Mouse (Mus musculus) embryo, embryonic 10.5 days (tissue): ENCODE data around the gene Tex264.
"Not testable (repeated sequence)": the region's sequence is repeated elsewhere in the genome, so short reads cannot be mapped to it uniquely, and the experiment has no call there.

Source experiments
- DNase-seq: peaks from one replicate; pipeline ENCODE4 v3.0.0-alpha.2; 2015; ENCODE audit warnings: low spot score

Gene Tex264

DNA sequence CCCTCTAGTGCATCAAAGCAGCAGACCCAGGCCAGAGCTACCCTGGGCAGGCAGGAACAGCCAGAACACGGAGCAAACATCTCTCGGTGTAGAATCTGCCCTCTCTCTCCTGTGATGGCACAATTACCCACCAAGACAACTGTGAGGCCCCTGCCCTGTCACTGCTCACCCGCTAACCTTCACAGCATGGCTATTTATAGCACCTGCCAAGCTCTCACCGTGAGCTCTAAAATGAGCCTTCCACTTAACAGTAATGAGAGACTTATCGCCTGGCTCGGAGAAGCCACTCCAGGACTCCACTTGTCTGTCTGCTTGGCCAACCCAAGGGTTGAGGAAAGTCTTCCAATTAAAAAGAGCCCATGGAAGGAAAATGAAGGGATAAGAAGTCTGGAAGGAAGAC is 22.5 kb downstream of the Tex264 start:
- no peak for DNase-seq

DNA sequence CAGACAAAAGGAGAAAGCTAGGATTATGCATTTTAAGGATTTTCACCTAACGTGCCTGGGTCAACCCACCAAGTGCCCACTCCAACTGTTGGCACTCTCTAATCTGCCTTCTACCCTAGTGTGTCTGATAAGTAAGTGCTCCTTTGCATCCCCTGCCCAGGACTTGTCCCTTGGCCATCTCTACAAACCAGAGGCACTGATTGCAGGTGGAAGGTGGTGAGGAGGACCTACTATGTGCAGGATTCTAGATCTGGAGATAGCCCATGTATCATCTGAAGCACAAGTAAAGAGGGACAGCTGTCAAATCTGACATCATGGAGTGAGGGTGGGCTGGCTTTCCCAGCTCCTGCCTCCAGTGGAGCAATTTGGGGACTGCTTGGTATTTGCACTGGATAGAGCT is 25.8 kb downstream of the Tex264 start:
- DNase-seq = no peak

DNA sequence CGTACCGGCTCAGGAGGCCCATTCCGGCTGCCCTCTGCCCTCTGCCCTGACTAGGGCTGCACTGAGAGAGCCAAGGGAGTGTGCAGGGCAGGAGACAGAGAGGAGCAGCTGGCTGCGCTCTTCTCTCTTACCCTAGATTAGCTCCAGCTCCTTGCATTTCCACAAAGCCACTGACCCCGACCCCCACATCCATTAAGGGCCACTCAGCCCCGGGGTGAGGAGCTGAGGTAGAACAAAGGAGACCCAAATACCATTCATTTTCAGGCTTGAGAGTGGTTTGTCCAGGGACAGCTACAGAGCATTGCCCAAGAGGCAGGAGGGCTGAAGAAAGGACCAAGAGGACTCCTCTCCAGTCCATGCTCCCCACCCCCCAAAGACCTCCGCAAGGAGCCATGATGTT is 26.3 kb downstream of the Tex264 start:
- DNase-seq = peak; percentile 60

DNA sequence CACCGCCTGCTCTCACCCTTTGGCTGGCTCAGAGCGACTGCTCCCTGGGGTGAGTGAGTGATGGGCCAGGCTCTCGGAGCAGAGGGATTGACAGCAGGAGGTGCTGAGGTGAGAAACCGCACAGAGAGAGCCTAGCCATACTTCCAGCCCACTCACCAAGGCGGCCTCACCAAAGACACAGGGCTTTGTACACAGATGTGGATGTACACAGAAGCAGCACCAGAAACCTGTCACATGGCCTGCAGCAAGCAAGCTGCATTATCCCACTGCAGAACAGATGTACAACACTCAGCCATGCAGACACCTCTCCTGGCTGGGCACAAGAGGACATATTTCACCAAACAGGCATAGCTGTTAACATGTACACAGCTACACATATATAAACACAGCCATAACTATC is 28.1 kb downstream of the Tex264 start:
- DNase-seq = no peak

DNA sequence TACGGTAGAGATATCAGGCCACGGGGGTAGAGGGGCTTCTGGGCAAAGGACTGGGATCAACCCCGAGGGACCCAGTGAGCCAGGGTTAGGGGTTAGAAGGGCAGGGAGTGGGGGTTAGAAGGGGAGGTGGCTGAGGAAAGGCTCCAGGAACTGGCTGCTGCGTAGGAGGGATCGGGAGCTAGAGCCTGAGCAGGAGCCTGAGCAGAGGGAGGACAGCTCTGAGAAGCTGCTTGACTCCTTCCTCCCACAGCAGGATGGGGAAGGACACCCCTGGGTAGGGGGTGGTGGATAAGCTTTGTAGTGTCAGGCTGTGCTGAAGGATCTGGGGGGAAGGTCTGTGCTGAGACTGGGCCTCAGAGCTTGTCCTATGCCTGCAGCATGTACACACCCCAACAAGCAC is 28.9 kb downstream of the Tex264 start:
- no peak for DNase-seq

DNA sequence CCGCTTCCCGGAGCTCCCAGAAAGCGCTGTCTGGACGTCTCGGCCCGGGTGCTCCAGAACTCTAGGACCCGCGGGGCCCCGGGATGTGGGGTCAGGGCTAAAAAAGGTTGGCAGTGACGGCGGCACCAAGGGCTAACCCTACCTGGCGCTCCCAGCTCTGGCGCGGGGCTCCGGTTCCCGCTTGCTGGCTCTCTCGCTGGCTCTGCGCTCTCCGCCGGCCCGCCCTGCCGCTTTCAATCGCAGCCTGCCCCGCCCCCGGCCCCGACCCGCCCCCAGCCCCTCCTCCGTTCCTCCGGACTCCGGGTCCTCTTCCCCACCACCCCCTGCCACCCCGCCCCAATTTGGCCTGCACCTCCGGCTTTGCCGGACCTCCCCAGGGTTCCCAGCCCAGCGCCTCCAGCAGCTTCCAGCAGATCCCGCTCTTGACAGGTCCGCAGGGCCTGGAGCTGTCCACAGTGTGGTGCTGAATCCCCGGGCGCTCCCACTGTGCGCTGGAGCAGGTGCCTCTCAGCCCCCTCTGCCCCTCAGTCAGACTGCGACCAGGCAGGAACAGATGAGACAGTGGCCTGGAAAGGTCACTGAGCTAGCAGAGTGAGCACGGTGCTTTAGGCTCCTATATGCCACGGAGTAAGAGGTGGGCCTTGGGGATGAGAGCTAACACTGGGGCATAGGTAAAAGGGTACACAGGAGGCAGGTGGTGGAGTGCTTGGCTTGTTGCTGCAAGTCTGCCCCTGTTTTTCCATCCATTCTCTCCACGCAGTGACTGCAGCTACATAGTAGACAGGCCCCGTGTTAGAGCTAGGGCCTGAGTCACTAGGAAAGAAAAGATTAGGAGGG is 29.6 kb downstream of the Tex264 start, which contains the start of gene Grm2:
Grm2 (minus strand) TSS at position 199 of the 837 bp plus-strand sequence.
- DNase-seq = peak; percentile 81

DNA sequence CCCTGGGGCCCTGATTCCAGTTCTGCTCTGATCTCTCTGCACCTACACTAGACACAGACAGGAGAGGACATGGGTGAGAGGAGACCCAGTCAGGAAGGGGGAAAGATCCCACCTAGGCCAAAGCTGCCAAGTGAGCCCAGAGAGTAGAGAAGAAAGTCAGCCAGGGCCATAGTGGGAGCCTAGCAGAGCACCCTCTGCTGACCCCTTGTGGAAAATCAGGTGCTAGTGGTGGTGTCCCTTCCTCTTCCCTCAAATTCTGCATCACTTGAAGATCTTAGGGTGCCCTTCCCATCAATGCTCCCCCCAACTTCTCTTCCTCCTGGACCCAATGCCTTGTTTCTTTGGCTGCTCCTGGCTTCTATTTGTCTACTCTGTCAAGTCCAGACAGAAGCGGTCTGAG is 33.0 kb downstream of the Tex264 start:
- peak; percentile 22 for DNase-seq

DNA sequence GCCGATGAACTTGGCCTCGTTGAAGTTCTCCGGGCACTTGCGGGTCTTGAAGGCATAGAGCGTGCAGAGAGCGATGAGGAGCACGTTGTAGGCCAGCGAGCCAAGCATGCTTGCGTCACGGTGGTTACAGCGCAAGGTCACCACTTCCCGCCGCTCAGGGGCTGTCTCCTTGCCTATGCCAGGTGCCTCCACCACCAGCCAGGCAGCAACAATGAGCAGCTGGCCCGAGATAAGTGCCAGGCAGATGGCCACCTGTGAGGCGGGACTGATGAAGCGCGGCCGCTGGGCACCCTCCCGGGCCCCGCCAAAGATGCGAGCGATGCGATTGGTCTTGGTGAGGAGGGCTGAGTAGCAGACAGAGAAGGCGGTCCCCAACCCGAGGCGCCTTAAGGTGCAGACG is 38.5 kb downstream of the Tex264 start:
- no peak for DNase-seq

DNA sequence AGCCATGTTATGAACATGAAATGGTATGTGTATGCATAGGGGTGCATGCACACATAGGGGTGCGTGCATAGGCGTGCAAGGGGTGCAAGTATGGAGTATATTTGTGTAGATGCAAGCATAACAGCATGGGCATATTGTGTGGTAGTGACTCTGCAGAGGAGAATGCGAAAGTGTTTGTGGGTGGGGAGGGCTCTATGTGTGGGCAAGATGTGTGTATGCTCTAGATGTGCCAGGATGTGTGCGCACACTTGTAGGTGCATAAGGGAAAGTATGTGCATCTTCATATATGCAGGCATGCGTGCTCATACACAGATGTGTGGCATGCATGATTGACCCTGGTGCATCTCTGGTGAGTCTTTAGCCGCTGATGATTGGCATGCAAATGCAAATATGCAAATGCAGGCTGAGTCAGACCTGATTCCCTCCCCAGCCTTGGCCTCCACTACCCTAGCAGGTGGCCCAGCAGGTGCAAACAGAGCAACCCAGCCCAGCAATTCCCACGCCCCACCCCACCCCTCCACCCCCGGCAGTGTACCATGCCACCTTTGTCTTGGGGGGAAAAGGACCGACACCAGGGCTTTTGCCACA is 39.9 kb downstream of the Tex264 start:
- no peak for DNase-seq

DNA sequence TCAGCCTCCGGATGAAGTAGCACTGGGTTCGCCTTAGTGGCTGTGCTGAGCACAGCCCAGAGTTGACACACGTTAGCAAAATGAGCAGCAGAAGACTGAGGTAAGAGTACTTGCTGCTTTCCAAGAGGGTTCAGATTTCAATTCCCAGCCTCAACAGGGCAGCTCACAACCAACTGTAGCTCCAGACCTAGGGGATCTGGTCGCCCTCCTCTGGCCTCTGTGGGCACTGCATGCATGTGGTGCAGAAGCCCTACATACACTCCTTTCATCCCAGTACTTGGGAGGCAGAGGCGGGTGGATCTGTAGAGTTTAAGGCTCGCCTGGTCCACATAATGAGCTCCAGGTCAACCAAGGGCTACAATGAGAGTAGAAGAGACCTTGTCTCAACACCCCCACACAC is 41.9 kb downstream of the Tex264 start:
- DNase-seq = peak; percentile 21

DNA sequence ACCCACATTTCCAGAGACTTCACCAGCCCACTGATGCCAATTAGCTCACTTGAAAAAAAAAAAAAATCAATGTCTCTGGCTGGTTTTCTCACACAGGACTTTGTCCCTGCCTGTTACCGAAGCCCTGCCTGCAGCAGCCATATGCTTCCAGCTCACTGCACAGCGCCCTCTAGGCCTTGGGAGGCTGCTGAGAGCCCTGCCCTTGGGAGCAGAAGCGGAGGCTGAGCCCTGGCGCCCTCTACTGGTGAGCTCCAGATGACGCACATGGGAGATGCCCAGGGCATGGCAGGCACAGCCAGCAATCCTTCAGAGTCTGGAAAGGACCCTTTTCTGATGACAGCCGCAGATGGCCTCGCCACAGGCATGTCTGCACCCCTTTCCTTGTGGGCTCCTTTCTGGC is 42.6 kb downstream of the Tex264 start:
- DNase-seq = peak; percentile 85

DNA sequence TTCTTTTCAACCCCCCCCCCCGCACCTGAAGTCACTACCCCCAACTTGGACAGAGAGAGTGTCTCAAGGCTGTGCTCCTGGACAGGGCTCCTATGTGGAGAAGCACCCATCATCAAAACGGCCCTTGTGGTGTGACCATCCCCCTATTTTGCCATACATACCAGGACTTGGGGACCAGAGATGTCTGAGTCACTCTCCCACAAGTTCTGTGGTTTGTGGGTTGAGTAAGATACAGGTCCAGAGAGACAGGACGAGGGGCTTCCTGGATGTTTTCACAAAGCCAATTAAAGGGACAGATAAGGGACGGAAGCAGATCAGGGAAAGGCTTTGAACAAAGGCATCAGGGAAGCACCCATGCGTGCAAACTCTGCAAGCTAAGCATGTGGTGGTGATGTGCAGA is 44.4 kb downstream of the Tex264 start:
- DNase-seq = no peak

DNA sequence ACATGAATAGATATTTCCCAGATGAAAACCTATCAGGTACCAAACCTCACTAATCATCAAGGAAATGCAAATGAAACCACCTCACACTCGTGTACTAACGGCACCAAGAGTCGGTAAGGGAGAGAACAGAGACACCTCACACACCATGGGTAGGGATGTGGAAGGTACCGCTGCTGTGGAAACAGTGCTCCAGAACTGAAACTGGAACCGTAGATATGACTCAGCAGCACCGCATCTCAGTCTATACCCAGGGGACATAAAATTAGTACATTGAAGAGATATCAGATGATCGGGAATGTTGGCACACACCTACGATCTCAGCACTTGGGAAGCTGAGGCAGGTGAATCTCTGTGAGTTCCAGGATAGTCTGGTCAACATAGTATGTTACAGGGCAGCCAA is 47.6 kb downstream of the Tex264 start:
- DNase-seq = no peak

DNA sequence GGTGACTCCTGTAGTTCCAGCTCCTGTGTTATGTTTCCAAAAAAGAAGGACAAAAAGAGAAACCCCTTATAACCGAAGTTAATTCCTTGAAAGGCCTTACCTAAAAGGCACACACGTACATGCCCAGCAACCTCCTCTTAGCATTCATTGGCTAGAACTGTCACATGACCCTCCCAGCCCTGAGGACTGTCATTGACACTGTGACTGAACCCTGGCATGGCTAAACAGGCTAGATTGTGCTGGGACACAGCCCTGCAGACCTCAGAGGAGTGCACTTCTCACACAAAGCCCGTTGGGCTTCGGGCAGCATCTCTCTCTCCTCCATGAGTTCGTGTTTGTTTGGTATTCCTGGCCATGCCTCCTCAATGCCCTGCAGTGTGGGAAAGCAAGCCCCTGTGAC is 53.5 kb downstream of the Tex264 start:
- DNase-seq = no peak

DNA sequence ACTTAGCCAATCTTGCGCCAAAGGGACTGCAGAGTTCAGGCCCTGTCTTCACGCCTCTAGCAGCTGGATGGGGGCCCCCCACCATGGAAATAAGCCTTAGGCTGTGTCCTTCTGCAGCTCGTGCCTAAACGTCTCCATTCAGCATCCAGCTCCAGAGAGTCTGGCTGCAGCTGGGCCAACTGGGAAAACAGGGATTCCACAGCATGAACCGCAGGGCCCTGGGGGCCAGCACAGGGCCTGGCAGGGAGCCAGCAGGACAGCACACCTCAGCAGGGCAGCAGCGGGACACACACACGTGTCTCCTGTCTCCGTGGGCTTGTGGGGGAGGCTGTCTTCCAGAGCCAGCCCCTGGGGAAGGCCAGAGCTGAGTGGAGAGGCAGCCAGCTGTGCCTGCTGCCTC is 57.9 kb downstream of the Tex264 start:
- not testable (repeated sequence) for DNase-seq

DNA sequence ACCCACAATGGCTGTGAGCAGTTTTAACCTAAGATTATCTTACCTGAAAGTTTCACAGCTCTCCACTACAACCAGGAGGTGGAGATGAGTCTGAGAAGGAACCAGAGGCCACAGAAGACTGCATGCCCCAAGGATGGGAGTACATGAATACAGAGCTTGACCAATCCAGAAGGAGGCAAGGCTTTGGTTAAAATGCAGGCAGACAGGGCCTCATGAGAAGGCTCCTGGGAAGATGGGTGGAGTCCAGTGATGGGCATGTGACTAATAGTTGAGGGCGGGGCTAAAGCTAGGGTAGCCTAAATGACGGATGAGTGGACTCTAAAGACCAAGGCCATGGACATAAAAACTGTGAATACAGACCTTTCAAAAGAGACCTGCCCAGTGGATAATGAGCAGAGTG is 59.4 kb downstream of the Tex264 start, which contains the start of gene Iqcf6:
Iqcf6 (plus strand) TSS at position 301 of the 400 bp plus-strand sequence.
- no peak for DNase-seq

DNA sequence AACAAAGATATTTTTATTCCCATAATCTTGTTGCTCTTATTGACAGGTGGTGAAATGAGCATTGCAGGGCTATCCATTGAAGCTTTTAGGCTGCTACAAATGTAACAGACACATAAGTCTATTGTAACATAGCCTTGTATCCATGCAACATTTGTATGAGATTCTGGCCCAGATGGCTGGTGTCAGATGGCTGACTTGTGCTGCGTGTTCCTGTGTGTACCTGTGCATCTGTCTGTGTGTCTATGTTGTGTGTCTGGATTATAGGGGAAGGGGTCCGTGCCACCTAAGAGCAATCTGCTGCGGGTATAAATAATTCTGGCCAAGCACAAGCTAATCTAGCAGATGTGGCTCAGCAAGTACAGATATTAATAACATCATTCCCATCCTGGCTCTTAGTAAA is 68.2 kb downstream of the Tex264 start:
- no peak for DNase-seq

DNA sequence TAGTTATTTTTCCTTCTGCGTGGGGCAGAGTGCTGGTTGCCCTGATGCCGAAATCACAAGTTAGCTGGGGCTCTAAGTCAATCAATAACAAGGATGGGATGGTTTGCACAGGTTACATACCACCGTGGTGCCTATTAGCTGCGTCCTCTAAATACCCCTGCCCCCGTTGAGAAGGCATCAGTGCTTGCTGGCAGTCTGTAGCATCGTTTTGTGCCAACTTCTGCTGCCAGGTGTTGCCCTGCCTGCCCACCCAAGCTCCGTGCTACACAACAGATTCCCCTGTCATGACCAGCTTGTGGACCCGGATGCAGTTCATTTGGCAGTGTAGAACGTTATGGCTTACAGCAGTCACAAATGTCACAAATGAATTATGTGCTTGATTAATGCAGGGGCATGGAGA is 69.4 kb downstream of the Tex264 start:
- DNase-seq = no peak

DNA sequence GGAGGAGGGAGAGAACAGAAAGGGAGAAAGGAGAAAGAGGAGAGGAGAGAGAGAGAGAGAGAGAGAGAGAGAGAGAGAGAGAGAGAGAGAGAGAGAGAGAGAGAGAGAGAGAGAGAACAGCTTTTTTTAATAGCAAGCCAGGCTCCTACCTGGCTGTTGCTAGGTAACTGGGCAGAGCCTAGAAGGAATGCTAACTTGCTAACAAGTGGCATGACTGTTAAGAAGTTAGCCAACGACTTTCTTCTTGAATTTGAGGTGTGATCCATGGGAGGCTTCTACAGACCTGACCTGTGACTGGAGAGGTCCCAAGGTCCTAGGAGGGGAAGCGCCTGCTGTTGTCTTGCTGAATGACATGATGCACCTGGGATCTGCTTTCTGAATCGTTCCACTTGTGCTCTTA is 71.1 kb downstream of the Tex264 start:
- DNase-seq = no peak

DNA sequence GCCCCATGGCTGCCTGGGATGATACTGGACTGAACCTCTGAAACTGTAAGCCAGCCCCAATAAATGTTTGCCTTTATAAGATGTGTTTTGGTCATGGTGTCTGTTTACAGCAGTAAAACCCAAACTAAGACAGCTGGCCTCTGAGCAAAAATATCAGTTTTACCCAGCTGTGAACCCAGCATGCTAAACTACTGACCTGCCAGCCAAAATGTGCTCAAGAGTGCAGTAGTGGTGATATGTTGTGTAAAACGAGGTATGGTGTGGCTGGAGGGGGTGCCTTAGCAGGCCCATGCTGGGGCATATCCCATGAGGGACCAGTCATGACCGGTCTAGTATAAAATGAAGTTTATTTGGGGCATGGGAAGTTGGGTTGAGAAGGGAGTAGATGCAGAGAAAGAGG is 71.8 kb downstream of the Tex264 start:
- no peak for DNase-seq

DNA sequence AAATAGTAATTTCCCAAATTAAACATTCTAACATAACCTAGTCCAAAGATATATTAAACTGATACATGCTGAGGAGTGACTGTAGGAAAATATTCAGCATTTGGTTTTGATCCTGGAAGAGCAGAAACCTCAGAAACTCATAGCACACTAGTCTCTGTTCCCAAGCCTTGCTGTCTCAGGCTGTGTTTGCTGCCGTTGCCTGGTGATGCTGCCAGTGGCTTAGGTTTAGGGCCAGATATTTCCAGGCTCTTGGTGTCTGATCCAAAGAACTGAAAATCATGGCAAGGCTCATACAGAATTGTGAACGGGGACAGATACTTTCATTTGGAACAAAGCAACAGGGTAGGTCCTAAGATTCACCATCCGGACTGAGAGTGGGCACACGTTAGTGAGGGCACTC is 75.0 kb downstream of the Tex264 start:
- DNase-seq = no peak
